Mouse (Mus musculus): ENCODE results near the gene Fkbp15.

- TF ChIP-seq CTCF (IDR thresholded peaks at IDR 0.05; ENCODE audit: low read depth) (no peak), EP300 (IDR thresholded peaks at IDR 0.05; ENCODE audit: low read depth) (no peak)
These were observed 108.6 kb downstream of the Fkbp15 start for GRCm38 (mm10) chr4:62251776-62252175.
